Mouse (Mus musculus) stomach, embryonic 15.5 days (tissue): Measurements from ENCODE around the gene Crlf1. TPM values are rescaled to one million over a fixed set of nuclear protein-coding genes. Genes with fewer than 3 reads are reported as not detected.

Experiments used
- ATAC-seq: fragments of 200-750 bp; cut with Nextera tagmentation; 2 replicates; pipeline ENCODE4 v1.8.0; 2017; ENCODE audit warnings: low read depth, moderate number of reproducible peaks, moderate TSS enrichment; ENCODE audit not compliant: insufficient read depth, low FRiP score
- H3K27ac ChIP-seq: fragments of 300-500 bp; sonication (generic); 2 replicates; pipeline ENCODE4 v1.5.1; 2015; ENCODE audit warnings: mild to moderate bottlenecking, inconsistent platforms
- H3K27me3 ChIP-seq: fragments of 300-500 bp; sonication (generic); replicated peaks from 2 replicates; pipeline ENCODE4 v1.6.1; 2015; ENCODE audit warnings: inconsistent platforms
- H3K36me3 ChIP-seq: fragments of 300-500 bp; sonication (generic); 2 replicates; pipeline ENCODE4 v1.6.1; 2015; ENCODE audit warnings: inconsistent platforms
- H3K4me1 ChIP-seq: fragments of 300-500 bp; sonication (generic); 2 replicates; pipeline ENCODE4 v1.6.1; 2015; ENCODE audit warnings: inconsistent platforms
- H3K4me2 ChIP-seq: fragments of 300-500 bp; sonication (generic); 2 replicates; pipeline ENCODE4 v1.6.1; 2015; ENCODE audit warnings: mild to moderate bottlenecking, inconsistent platforms
- H3K4me3 ChIP-seq: fragments of 300-500 bp; sonication (generic); replicated peaks from 2 replicates; pipeline ENCODE4 v1.5.1; 2015; ENCODE audit warnings: inconsistent platforms
- H3K9ac ChIP-seq: fragments of 300-500 bp; sonication (generic); 2 replicates; pipeline ENCODE4 v1.6.1; 2015; ENCODE audit warnings: inconsistent platforms
- H3K9me3 ChIP-seq: fragments of 300-500 bp; sonication (generic); 2 replicates; pipeline ENCODE4 v1.6.1; 2016; ENCODE audit warnings: inconsistent platforms
- WGBS: fragments of 180-500 bp; shearing (Covaris S2); methylation state at CpG from one replicate; pipeline ENCODE4 v1.1.7; 2015; 5-methylcytosine and 5-hydroxymethylcytosine counted together
- polyA plus RNA-seq: library from polyadenylated mRNA; unstranded; fragments of >200 nt; fragmentation: Nextera tagmentation; extraction: Ambion mirVana; gene quantifications from 2 replicates; pipeline ENCODE4 v1.2.1, GENCODE M21; 2015

Gene Crlf1
- polyA plus RNA-seq, 1 experiment from 2014 or later: 4.1 TPM

DNA sequence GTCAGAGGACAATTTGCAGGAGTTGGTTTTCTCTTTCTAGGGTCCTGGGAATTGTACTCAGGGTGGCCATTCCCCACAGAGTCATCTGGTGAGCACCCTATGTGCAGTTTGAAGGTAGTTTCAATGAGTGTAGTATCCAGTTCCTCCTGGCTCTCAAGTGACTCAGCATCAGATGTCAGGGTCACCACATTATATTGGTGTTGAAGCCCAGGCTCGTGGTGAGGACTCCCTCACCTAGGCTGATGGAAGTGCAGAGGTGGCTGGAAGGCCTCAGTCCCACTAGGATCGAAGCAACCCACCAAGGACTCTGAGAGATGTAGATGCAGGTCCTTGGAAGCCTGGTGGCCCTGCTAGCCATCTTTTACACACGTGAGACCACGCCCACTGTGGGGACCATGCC lies 53.5 kb downstream of the Crlf1 start:
- WGBS: 82% methylated on average over 4 of the region's 4 CpGs
- Histone ChIP-seq H3K4me2 (no peak overlapping the region), H3K27me3 (no peaks in the 10 kb centered on the region), H3K36me3 (no peaks in the 10 kb centered on the region), H3K4me1 (0 out of 2 replicates have a peak, but pooled peaks cover 8% of the 10 kb centered on the region), H3K9me3 (no peaks in the 10 kb centered on the region), H3K27ac (no peak overlapping the region), H3K4me3 (no peak overlapping the region), H3K9ac (no peak overlapping the region)
- ATAC-seq: no peak

DNA sequence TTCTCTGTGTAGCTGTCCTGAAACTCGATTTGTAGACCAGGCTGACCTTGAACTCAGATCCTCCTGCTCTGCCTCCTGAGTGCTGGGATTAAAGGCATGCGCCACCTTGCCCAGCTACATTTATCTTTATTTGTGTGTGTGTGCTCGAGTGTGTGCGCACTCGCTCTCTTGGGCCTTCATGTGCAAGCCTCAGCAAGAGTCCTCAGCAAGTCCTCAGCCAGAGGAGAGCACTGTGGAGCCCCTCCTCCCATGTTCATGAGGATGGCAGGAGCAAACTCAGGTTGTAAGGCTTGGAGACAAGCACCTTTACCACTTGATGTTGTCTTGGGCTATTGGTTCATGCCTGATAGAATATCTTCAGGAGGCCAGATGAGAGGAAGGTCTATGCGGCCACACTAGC lies 54.8 kb downstream of the Crlf1 start:
- Histone ChIP-seq H3K27me3 (no peaks in the 10 kb centered on the region), H3K4me3 (no peak overlapping the region), H3K9ac (no peak overlapping the region), H3K9me3 (no peaks in the 10 kb centered on the region), H3K27ac (no peak overlapping the region), H3K36me3 (no peaks in the 10 kb centered on the region), H3K4me1 (peaks cover 16% of the 10 kb centered on the region; the same call in 1 of the 2 replicates), H3K4me2 (no peak overlapping the region)
- ATAC-seq: no peak
- 80% methylated on average over 6 of the region's 6 CpGs for WGBS

DNA sequence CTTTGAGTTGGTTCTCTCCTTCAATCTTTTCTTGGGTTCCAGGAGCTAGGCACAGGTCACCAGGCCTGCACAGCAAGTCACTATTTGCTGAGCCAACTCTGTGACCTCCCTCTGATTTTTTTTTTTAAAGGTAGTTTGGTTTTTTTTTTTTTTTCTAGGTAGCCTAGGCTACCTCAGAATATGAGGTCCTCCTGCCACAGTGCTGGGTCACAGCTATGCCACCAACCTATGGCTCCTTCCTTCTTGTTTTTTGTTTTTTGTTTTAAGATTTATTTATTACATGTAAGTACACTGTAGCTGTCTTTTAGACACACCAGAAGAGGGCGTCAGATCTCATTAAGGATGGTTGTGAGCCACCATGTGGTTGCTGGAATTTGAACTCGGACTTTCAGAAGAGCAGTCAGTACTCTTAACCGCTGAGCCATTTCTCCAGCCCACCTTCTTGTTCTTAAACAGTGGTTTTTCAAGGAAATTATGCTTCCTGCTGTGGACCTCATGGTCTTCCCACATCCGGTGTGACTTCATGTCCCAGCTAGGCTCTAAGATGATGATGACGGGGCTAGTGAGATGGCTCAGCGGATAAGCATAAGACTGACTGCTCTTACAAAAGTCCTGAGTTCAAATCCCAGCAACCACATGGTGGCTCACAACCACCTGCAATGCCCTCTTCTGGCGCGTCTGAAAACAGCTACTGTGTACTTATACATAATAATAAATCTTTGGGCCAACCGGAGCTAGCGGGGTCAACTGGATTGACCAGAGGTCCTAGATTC lies 56.6 kb downstream of the Crlf1 start:
- ATAC-seq: no peak
- no peak overlapping the region for H3K4me3 ChIP-seq
- WGBS: 90% methylated on average over 10 of the region's 10 CpGs
- no peak overlapping the region for H3K4me2 ChIP-seq
- no peaks in the 10 kb centered on the region for H3K27me3 ChIP-seq
- H3K27ac ChIP-seq: no peak overlapping the region
- no peaks in the 10 kb centered on the region for H3K36me3 ChIP-seq
- H3K9ac ChIP-seq: no peak overlapping the region
- H3K4me1 ChIP-seq: peaks cover 27% of the 10 kb centered on the region
- no peaks in the 10 kb centered on the region for H3K9me3 ChIP-seq

DNA sequence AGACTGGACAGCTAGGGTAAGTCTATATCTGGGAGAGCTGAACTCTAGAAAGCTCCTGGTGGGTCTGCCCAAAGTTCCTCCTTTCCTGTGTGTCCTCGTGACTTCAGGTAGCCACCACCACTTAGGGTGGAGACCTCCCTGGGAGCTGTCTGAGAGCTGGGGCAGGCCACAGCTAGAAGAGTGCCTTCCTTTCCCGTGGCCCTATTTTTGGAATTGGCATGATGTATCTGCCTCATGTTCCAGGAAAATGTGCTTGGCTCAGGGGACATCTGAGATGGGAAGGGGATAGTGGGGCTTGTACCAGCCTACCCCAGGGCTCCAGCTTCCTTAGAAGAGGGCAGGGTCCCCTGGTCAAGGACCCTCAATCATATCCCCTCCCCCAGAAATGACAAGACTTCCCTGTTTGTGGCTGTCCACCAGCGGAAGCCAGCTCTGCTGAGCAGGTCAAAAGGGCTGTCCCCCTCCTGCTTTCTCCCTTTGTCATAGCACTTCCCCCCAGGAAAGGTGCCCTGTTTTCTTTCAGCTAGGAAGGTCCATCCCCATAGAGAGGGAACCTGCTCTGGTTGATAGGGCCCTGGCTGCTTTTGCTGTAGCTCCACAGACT lies 58.7 kb downstream of the Crlf1 start:
- no peak overlapping the region for H3K27ac ChIP-seq

DNA sequence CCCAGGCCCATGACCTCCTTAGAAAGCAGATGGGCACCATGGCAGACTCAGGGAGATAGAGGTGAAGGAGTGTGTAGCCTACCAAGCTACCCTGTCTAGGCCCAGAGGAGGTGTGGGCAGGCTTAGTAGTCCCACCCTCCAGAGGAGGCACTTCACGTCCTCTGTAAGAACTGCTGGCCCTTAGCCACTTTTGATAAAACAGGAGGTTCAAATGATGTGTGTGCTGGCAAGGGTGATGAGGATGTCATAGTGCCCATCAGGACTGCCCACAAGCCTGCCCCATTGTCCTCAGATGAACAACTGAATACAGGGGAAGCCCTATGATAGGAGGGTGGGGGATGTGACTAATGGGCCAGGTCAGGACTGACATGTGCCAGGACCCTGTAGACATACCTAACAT lies 59.9 kb downstream of the Crlf1 start:
- H3K4me2 ChIP-seq: no peak overlapping the region
- no peak overlapping the region for H3K9ac ChIP-seq
- no peak for ATAC-seq
- H3K4me1 ChIP-seq: peaks cover 21% of the 10 kb centered on the region
- WGBS: 40% methylated on average over 1 of the region's 1 CpGs
- H3K36me3 ChIP-seq: 0 out of 2 replicates have a peak, but pooled peaks cover 3% of the 10 kb centered on the region
- no peak overlapping the region for H3K4me3 ChIP-seq
- peak overlapping the region; percentile 51; the same call in 1 of the 2 replicates for H3K27ac ChIP-seq
- H3K9me3 ChIP-seq: no peaks in the 10 kb centered on the region
- H3K27me3 ChIP-seq: no peaks in the 10 kb centered on the region

More for the DNA sequence above, 58.7 kb downstream of the Crlf1 start:
- Histone ChIP-seq H3K9ac (no peak overlapping the region), H3K4me1 (peaks cover 24% of the 10 kb centered on the region), H3K4me2 (no peak overlapping the region), H3K27me3 (no peaks in the 10 kb centered on the region), H3K9me3 (no peaks in the 10 kb centered on the region), H3K4me3 (no peak overlapping the region), H3K36me3 (no peaks in the 10 kb centered on the region)
- ATAC-seq: no peak
- WGBS: 47% methylated on average over 3 of the region's 3 CpGs

Other genes starting within 250 kb of the Crlf1 start
- 32.7 and 38.9 TPM in 2 replicates for gene Homer3, start 210.3 kb upstream of the Crlf1 start, polyA plus RNA-seq
- gene Ddx49, start 190.7 kb upstream of the Crlf1 start, polyA plus RNA-seq: 46.3 and 49.8 TPM in 2 replicates
- 379 and 398 TPM in 2 replicates for gene Cope, start 190.6 kb upstream of the Crlf1 start, polyA plus RNA-seq
- 4.2 and 4.4 TPM in 2 replicates for gene Cers1, start 177.4 kb upstream of the Crlf1 start, polyA plus RNA-seq
- gene Gdf1, start 163.3 kb upstream of the Crlf1 start, polyA plus RNA-seq: 1.7 and 2.2 TPM in 2 replicates
- gene Upf1, start 139.9 kb upstream of the Crlf1 start, polyA plus RNA-seq: 16.1 and 17.5 TPM in 2 replicates
- gene Comp, start 119.6 kb upstream of the Crlf1 start, polyA plus RNA-seq: 0.22 and 0.28 TPM in 2 replicates
- gene Crtc1, start 53.6 kb upstream of the Crlf1 start, polyA plus RNA-seq: 15.4 and 18.8 TPM in 2 replicates
- gene Klhl26, start 16.2 kb upstream of the Crlf1 start, polyA plus RNA-seq: 20.5 and 20.7 TPM in 2 replicates
- gene Tmem59l, start 5.8 kb upstream of the Crlf1 start, polyA plus RNA-seq: 3.0 and 3.5 TPM in 2 replicates
- 125 and 130 TPM in 2 replicates for gene Rex1bd, start 13.6 kb downstream of the Crlf1 start, polyA plus RNA-seq
- gene Uba52, start 17.6 kb downstream of the Crlf1 start, polyA plus RNA-seq: 843 and 950 TPM in 2 replicates
- 292 and 304 TPM in 2 replicates for gene Fkbp8, start 34.6 kb downstream of the Crlf1 start, polyA plus RNA-seq
- 58.5 and 60.1 TPM in 2 replicates for gene Kxd1, start 34.8 kb downstream of the Crlf1 start, polyA plus RNA-seq
- 16.1 and 17.7 TPM in 2 replicates for gene Ell, start 46.3 kb downstream of the Crlf1 start, polyA plus RNA-seq
- gene Isyna1, start 101.2 kb downstream of the Crlf1 start, polyA plus RNA-seq: 127 and 133 TPM in 2 replicates
- 104 and 117 TPM in 2 replicates for gene Ssbp4, start 115.7 kb downstream of the Crlf1 start, polyA plus RNA-seq
- gene Lrrc25, start 123.0 kb downstream of the Crlf1 start, polyA plus RNA-seq: 3.7 and 3.9 TPM in 2 replicates
- 0.95 and 1.4 TPM in 2 replicates for gene Gdf15, start 139.3 kb downstream of the Crlf1 start, polyA plus RNA-seq
- 49.9 and 57.9 TPM in 2 replicates for gene Pgpep1, start 167.2 kb downstream of the Crlf1 start, polyA plus RNA-seq
- 271 and 297 TPM in 2 replicates for gene Lsm4, start 180.1 kb downstream of the Crlf1 start, polyA plus RNA-seq
- 84.4 and 84.6 TPM in 2 replicates for gene Jund, start 205.8 kb downstream of the Crlf1 start, polyA plus RNA-seq
- 0.04 TPM in 1 of 2 replicates, not detected in the other for gene Iqcn, start 210.3 kb downstream of the Crlf1 start, polyA plus RNA-seq
- gene Gm3336, start 225.4 kb downstream of the Crlf1 start, polyA plus RNA-seq: 1.1 and 1.9 TPM in 2 replicates
- gene Pde4c, start 230.6 kb downstream of the Crlf1 start, polyA plus RNA-seq: 0.45 and 0.50 TPM in 2 replicates